Mouse (Mus musculus): ENCODE results near the gene Kcnip2. TPM values are rescaled to one million over a fixed set of nuclear protein-coding genes. Genes with fewer than 3 reads are reported as not detected.

The Kcnip2 gene
- polyA plus RNA-seq, 1 experiment from 2014 or later: 0.66 TPM

DNA sequence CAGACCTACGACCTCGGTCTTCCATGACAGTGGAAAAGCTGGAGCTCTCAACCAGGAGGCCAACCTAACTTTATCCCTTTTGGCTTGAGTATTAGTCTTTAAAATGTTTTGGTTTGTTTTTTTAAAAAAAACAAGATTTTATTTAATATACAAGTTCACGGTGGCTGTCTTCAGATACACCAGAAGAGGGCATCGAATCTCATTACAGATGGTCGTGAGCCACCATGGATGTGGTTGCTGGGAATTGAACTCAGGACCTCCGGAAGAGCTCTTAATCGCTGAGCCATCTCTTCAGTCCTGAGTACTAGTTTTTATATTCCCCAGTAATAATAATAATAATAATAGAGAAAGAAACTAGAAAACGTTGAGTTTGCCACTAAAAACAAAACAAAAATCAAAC is 34.2 kb downstream of the Kcnip2 start:
- peak; percentile 66 for DNase-seq (ENCODE audit: low spot score, missing footprints)
- H3K9ac ChIP-seq (ENCODE audit: low read length): no peak overlapping the region; the same call in 1 of the 2 replicates

GRCm38 (mm10) chr19:45780350-45780915 is 35.4 kb downstream of the Kcnip2 start:
- H3K9ac ChIP-seq (ENCODE audit: low read length): no peak overlapping the region
- H3K9me3 ChIP-seq (ENCODE audit: control insufficient read depth, low read length): no peaks in the 10 kb centered on the region
- WGBS: 93% methylated on average over 13 of the region's 13 CpGs
- H3K27me3 ChIP-seq (ENCODE audit: control insufficient read depth, insufficient read depth, low read length): no peaks in the 10 kb centered on the region
- no peak overlapping the region for H3K27ac ChIP-seq (ENCODE audit: low read depth, low read length)
- ATAC-seq (ENCODE audit: low FRiP score) (no peak), DNase-seq (ENCODE audit: low spot score, missing footprints) (peak; percentile 81)
- peaks cover under 1% of the 10 kb centered on the region for H3K36me3 ChIP-seq (ENCODE audit: control insufficient read depth, insufficient read depth, low read length)
- peaks cover 17% of the 10 kb centered on the region for H3K4me1 ChIP-seq (ENCODE audit: control insufficient read depth, insufficient read depth, low read length)
- no peak overlapping the region for H3K4me2 ChIP-seq
- no peak overlapping the region for H3K4me3 ChIP-seq (ENCODE audit: low read depth, low read length)

More for the DNA sequence above, 34.2 kb downstream of the Kcnip2 start:
- no peak overlapping the region for H3K27ac ChIP-seq (ENCODE audit: low read depth, low read length)
- ATAC-seq (ENCODE audit: low FRiP score): no peak
- peaks cover 17% of the 10 kb centered on the region for H3K4me1 ChIP-seq (ENCODE audit: control insufficient read depth, insufficient read depth, low read length)
- no peaks in the 10 kb centered on the region for H3K9me3 ChIP-seq (ENCODE audit: control insufficient read depth, low read length)
- H3K36me3 ChIP-seq (ENCODE audit: control insufficient read depth, insufficient read depth, low read length): no peaks in the 10 kb centered on the region; the same call in 1 of the 2 replicates
- no peaks in the 10 kb centered on the region for H3K27me3 ChIP-seq (ENCODE audit: control insufficient read depth, insufficient read depth, low read length)
- peak overlapping the region; percentile 76 for H3K4me2 ChIP-seq
- WGBS: 62% methylated on average over 8 of the region's 8 CpGs
- H3K4me3 ChIP-seq (ENCODE audit: low read depth, low read length): peak overlapping the region; percentile 100

DNA sequence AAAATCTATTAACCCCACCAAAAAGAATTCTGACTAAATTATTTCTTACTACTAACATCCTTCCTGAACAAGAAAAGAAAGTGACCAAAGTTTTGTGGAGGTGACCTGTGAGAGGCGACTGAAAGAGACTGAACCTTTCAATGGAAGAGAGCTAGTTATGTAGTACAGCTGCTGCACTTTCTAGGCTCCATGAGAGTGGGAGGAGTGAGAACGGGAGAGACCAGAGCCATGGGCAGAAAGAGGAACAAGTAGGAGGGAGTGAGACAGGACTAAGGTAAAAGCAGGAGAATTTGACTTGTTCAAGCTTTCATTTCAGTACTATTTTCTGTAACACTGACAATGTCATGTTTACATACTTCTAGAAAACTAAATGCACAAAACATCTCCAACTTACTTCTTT is 40.4 kb downstream of the Kcnip2 start:
- 82% methylated on average over 2 of the region's 2 CpGs for WGBS
- peaks cover 10% of the 10 kb centered on the region for H3K36me3 ChIP-seq (ENCODE audit: control insufficient read depth, insufficient read depth, low read length)

GRCm38 (mm10) chr19:45771501-45771900 is 44.4 kb downstream of the Kcnip2 start:
- DNase-seq (ENCODE audit: low spot score, missing footprints): no peak

More for the DNA sequence above, 40.4 kb downstream of the Kcnip2 start:
- H3K4me1 ChIP-seq (ENCODE audit: control insufficient read depth, insufficient read depth, low read length): 0 out of 2 replicates have a peak, but pooled peaks cover 3% of the 10 kb centered on the region
- DNase-seq (ENCODE audit: low spot score, missing footprints) (no peak), ATAC-seq (ENCODE audit: low FRiP score) (no peak)
- no peak overlapping the region for H3K4me2 ChIP-seq
- no peaks in the 10 kb centered on the region for H3K27me3 ChIP-seq (ENCODE audit: control insufficient read depth, insufficient read depth, low read length)
- H3K9me3 ChIP-seq (ENCODE audit: control insufficient read depth, low read length): no peaks in the 10 kb centered on the region
- H3K9ac ChIP-seq (ENCODE audit: low read length): no peak overlapping the region
- H3K4me3 ChIP-seq (ENCODE audit: low read depth, low read length): no peak overlapping the region
- H3K27ac ChIP-seq (ENCODE audit: low read depth, low read length): no peak overlapping the region

DNA sequence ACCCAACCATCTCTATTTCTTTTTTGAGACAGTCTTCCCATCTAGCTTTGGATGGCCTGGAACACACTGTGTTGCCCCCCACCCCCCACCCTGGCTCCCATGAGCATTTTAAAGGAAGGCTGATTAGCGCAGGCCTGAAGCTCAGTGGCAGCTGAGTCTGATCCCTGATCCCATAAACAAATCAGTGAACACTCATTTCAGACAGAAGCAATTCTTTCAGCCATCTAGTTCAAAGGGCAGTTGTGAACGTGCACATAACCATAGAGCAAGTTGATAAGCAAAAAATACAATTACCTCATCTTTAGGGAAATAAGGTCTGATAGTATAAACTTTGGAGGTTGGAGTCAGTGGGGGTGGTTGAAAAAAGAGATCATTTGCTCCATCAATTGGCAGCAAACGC is 55.1 kb downstream of the Kcnip2 start:
- Histone ChIP-seq H3K9ac (ENCODE audit: low read length) (no peak overlapping the region), H3K4me2 (no peak overlapping the region), H3K36me3 (ENCODE audit: control insufficient read depth, insufficient read depth, low read length) (peaks cover 41% of the 10 kb centered on the region), H3K9me3 (ENCODE audit: control insufficient read depth, low read length) (no peaks in the 10 kb centered on the region), H3K27ac (ENCODE audit: low read depth, low read length) (no peak overlapping the region), H3K4me3 (ENCODE audit: low read depth, low read length) (no peak overlapping the region), H3K4me1 (ENCODE audit: control insufficient read depth, insufficient read depth, low read length) (no peaks in the 10 kb centered on the region), H3K27me3 (ENCODE audit: control insufficient read depth, insufficient read depth, low read length) (no peaks in the 10 kb centered on the region)
- no peak for ATAC-seq (ENCODE audit: low FRiP score)
- no peak for DNase-seq (ENCODE audit: low spot score, missing footprints)
- WGBS: 92% methylated on average over 3 of the region's 3 CpGs

More at GRCm38 (mm10) chr19:45771501-45771900, 44.4 kb downstream of the Kcnip2 start:
- Histone ChIP-seq H3K9me3 (ENCODE audit: control insufficient read depth, low read length) (no peaks in the 10 kb centered on the region), H3K4me2 (no peak overlapping the region), H3K36me3 (ENCODE audit: control insufficient read depth, insufficient read depth, low read length) (peaks cover 33% of the 10 kb centered on the region), H3K4me1 (ENCODE audit: control insufficient read depth, insufficient read depth, low read length) (no peaks in the 10 kb centered on the region), H3K27me3 (ENCODE audit: control insufficient read depth, insufficient read depth, low read length) (no peaks in the 10 kb centered on the region), H3K4me3 (ENCODE audit: low read depth, low read length) (no peak overlapping the region), H3K9ac (ENCODE audit: low read length) (no peak overlapping the region), H3K27ac (ENCODE audit: low read depth, low read length) (no peak overlapping the region)
- 93% methylated on average over 5 of the region's 5 CpGs for WGBS
- ATAC-seq (ENCODE audit: low FRiP score): no peak

- H3K36me3 ChIP-seq (ENCODE audit: control insufficient read depth, insufficient read depth, low read length): peaks cover 55% of the 10 kb centered on the region
- 92% methylated on average over 5 of the region's 5 CpGs for WGBS
- no peak overlapping the region for H3K4me3 ChIP-seq (ENCODE audit: low read depth, low read length)
- no peaks in the 10 kb centered on the region for H3K9me3 ChIP-seq (ENCODE audit: control insufficient read depth, low read length)
- H3K4me1 ChIP-seq (ENCODE audit: control insufficient read depth, insufficient read depth, low read length): no peaks in the 10 kb centered on the region
- no peak overlapping the region for H3K4me2 ChIP-seq
- H3K27me3 ChIP-seq (ENCODE audit: control insufficient read depth, insufficient read depth, low read length): no peaks in the 10 kb centered on the region
- H3K9ac ChIP-seq (ENCODE audit: low read length): no peak overlapping the region
- H3K27ac ChIP-seq (ENCODE audit: low read depth, low read length): no peak overlapping the region
- no peak for DNase-seq (ENCODE audit: low spot score, missing footprints)
- ATAC-seq (ENCODE audit: low FRiP score): no peak
Measured at GRCm38 (mm10) chr19:45758671-45759070, 57.2 kb downstream of the Kcnip2 start.

GRCm38 (mm10) chr19:45753551-45753950 is 62.3 kb downstream of the Kcnip2 start:
- peaks cover 5% of the 10 kb centered on the region for H3K4me1 ChIP-seq (ENCODE audit: control insufficient read depth, insufficient read depth, low read length)
- no peak overlapping the region for H3K4me2 ChIP-seq
- H3K36me3 ChIP-seq (ENCODE audit: control insufficient read depth, insufficient read depth, low read length): peaks cover 33% of the 10 kb centered on the region
- H3K4me3 ChIP-seq (ENCODE audit: low read depth, low read length): no peak overlapping the region
- no peak overlapping the region for H3K27ac ChIP-seq (ENCODE audit: low read depth, low read length)
- 97% methylated on average over 3 of the region's 3 CpGs for WGBS
- no peak overlapping the region for H3K9ac ChIP-seq (ENCODE audit: low read length)
- H3K9me3 ChIP-seq (ENCODE audit: control insufficient read depth, low read length): no peaks in the 10 kb centered on the region
- no peaks in the 10 kb centered on the region for H3K27me3 ChIP-seq (ENCODE audit: control insufficient read depth, insufficient read depth, low read length)
- DNase-seq (ENCODE audit: low spot score, missing footprints) (no peak), ATAC-seq (ENCODE audit: low FRiP score) (no peak)

GRCm38 (mm10) chr19:45751881-45752280 is 64.0 kb downstream of the Kcnip2 start:
- Histone ChIP-seq H3K36me3 (ENCODE audit: control insufficient read depth, insufficient read depth, low read length) (peaks cover 25% of the 10 kb centered on the region), H3K4me1 (ENCODE audit: control insufficient read depth, insufficient read depth, low read length) (peaks cover 8% of the 10 kb centered on the region), H3K27ac (ENCODE audit: low read depth, low read length) (no peak overlapping the region), H3K9ac (ENCODE audit: low read length) (no peak overlapping the region), H3K4me3 (ENCODE audit: low read depth, low read length) (no peak overlapping the region), H3K4me2 (no peak overlapping the region), H3K27me3 (ENCODE audit: control insufficient read depth, insufficient read depth, low read length) (peaks cover 5% of the 10 kb centered on the region), H3K9me3 (ENCODE audit: control insufficient read depth, low read length) (no peaks in the 10 kb centered on the region)
- no peak for DNase-seq (ENCODE audit: low spot score, missing footprints)
- ATAC-seq (ENCODE audit: low FRiP score): no peak
- 94% methylated on average over 7 of the region's 7 CpGs for WGBS

DNA sequence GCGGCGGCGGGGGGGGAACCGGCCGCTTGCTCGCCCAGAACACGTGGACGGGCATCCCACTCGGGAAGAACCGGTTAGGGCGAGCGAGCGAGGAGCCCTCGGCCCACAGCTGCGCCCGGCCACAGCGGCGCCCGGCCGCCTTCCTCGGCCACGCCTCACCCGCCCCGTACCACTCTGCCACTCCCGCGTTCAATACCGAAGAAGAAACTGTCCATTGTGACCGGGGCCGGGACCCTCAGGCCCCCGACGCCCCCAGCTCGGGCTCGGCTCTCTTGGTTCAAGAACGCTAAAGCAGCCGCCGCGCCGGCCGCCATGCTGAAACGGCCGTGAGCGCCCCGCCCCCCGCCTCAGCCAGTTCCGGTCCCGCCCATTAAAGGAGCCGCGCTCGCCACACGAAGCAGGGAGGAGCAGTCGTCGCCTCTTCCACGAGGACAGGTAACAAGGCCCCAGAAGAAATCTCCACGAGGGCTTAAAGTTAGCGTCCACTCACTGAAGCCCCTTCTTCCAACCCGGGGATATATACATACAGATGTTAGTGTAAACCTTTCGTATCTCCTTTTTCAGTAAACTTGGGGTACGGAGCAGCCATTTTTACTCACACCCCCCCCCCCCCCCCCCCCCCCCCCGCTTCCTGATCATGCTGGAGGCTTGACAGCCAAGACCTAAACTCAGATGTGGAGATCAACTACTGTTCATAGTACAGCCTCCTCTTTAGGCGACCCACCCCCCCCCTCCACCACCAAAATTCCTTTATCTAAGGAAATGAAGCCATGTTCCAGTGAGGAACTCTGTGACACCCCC is 66.4 kb downstream of the Kcnip2 start, which contains the start of gene Npm3:
Gene Npm3 (minus strand): TSS at position 349 of the 801 bp plus-strand sequence.
- peaks cover 12% of the 10 kb centered on the region for H3K4me1 ChIP-seq (ENCODE audit: control insufficient read depth, insufficient read depth, low read length)
- H3K27ac ChIP-seq (ENCODE audit: low read depth, low read length): no peak within 1 kb of the TSS
- DNase-seq (ENCODE audit: low spot score, missing footprints): peak; percentile 99

More for the DNA sequence above, 66.4 kb downstream of the Kcnip2 start, which contains the start of gene Npm3:
- peak within 1 kb of the TSS; percentile 80 for H3K9ac ChIP-seq (ENCODE audit: low read length)
- peaks cover 12% of the 10 kb centered on the region; the same call in 1 of the 2 replicates for H3K36me3 ChIP-seq (ENCODE audit: control insufficient read depth, insufficient read depth, low read length)
- H3K27me3 ChIP-seq (ENCODE audit: control insufficient read depth, insufficient read depth, low read length): peaks cover 29% of the 10 kb centered on the region
- peak within 1 kb of the TSS; percentile 93 for H3K4me2 ChIP-seq
- H3K4me3 ChIP-seq (ENCODE audit: low read depth, low read length): peak within 1 kb of the TSS; percentile 85
- H3K9me3 ChIP-seq (ENCODE audit: control insufficient read depth, low read length): no peaks in the 10 kb centered on the region
- ATAC-seq (ENCODE audit: low FRiP score): peak; percentile 85
- WGBS: under 1% methylated on average over 44 of the region's 60 CpGs

All from midbrain, embryonic 11.5 days (tissue).